Mouse (Mus musculus) embryo, embryonic 10.5 days (tissue): ENCODE data around the gene Spire2.
A peak's percentile ranks its signal among the peaks of the same experiment; 100 is the strongest.
"Not testable (repeated sequence)": the region's sequence is repeated elsewhere in the genome, so short reads cannot be mapped to it uniquely, and the experiment has no call there.

Source experiments
- DNase-seq: peaks from one replicate; pipeline ENCODE4 v3.0.0-alpha.2; 2015; ENCODE audit warnings: low spot score

The Spire2 gene

DNA sequence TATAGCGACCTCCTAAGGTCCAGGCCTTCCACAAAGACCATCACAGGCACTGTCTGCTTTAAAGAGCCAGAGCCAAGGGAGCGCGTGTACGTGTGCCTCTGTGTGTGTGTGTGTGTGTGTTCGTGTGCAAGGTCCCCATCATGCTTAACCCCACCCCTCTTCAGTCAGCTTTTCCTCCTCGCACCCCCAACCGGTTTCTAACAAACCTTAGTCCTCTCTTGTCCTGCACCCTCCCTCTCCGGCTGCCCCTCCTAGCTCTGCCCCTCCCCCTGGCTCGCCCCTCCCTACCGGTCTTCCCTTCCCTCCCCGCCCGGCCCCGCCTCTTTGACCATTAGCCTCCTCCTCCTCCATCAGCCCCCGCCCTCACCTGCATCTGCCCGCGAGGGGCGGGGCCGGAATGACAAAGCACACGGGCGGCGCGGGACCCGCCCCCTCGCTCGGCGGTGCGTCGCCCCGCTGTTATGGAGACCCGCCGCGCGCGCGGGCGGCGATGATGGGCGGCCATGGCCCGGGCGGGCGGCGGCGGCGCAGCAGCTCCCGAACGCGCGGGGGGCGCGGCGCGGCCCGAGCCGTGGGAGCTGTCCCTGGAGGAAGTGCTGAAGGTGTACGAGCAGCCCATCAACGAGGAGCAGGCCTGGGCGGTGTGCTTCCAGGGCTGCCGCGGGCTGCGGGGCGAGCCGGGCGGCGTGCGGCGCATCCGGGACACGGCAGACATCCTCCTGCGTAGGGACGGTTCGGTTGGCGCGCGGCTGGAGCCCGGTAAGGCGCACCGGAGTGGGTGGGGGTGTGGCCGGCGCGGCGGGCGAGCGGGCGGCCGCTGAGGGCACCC lies at the start of gene Spire2:
Gene Spire2, plus strand, starts transcription at position 452 of the 829 bp plus-strand sequence.
- DNase-seq: peak; percentile 94

DNA sequence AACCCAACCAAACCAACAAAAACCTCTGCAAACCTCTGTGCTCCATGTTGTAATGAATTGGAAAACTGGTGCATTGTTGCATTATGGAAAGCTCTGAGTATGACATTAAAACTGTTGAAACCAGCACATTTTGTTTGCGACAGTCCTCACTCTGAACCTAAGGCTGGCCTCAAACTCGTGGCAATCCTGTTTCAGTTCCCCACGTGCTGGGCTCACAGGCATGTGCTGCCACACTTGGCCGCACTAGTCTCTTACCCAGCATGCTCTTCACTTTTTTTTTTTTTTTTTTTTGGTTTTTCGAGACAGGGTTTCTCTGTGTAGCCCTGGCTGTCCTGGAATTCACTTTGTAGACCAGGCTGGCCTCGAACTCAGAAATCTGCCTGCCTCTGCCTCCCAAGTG lies 49.5 kb upstream of the Spire2 start:
- DNase-seq: not testable (repeated sequence)

DNA sequence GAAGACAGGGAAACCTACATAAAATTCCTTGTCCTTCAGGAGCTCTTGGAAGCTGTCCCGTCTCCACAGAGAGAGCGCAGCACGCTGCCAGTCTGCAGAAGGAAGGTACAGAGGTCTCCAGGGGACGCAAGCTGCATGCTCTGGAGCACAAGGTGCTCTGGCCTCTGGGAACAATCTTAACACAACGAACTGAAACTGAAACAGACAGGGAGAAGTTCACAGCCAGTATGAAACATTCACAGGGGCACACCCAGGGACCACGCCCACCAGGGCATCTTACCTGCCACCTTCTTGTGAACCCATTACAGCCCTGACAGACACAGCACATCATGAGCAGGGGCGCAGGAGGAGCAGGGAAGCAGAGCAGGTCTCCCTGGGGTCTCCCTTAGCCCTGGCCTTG lies 48.5 kb upstream of the Spire2 start:
- no peak for DNase-seq

DNA sequence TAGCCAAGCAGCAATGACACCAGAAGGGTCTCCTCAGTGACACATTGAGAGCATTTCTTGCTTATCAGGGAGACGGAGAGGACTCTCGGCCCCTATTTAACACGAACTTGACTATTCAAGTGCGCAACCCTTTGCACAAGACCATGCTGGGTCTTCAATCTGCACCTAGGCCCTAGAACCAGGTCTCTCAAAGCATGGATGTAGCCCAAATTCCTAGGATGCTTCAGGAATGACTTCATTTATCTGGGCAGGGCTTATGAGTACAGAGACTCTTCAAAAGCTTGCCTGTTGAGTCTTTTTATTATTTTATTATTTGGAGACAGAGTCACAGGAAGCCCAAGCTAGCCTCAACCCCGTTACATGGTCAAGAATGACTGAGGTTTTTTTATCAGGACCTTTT lies 48.0 kb upstream of the Spire2 start:
- no peak for DNase-seq

DNA sequence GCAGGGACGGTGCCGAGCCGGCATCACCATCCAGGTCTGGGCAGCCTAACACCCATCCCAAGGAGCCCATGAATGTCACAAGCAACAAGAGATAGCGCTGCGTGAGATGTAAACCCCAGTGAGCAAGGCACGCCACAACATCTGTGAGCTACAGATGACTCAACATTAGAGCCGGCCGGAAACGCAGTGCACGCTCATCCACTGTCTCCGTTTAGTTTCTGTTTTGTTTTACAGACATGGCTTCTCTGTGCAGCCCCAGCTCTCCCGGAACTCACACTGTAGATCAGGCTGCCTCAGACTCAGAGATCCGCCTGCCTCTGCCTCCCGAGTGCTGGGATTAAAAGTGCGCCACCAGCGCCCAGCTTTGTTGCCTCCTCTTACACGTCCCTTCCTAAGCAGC lies 45.2 kb upstream of the Spire2 start:
- no peak for DNase-seq

DNA sequence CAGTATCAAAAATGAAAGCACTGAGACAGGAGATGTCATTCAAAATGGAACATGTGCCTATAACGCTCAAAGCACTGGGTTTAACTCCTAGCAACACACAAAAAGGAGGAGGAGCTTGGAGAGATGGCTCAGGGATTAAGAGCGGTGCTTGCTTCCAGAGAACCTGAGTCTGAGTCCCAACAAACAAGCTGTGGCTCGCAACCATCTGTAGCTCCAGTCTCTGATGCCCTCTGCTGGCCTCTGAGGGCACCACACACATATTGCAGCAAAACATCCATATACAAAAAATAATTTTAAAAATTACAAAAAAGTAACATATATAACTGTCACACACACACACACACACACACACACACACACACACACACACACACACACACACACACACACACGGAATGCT lies 42.3 kb upstream of the Spire2 start:
- DNase-seq: peak; percentile 36

DNA sequence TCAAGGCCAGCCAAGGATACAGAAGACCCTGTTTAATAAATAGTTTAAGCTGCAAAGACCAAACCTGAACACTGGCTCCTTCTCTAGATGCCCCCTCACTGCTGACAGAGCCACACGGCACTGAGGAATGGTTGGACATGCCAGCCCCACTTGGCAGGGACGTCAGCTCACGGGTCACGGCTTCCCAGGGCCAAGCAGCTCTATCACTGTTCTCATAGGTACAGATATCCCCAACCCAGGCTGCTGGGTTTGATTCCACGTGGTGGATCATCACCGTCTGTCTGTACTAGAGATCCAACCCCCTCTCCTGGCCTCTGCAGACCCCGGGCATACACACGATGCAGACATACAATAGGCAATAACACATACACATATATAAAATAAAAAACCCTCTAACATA lies 41.8 kb upstream of the Spire2 start:
- DNase-seq: no peak

DNA sequence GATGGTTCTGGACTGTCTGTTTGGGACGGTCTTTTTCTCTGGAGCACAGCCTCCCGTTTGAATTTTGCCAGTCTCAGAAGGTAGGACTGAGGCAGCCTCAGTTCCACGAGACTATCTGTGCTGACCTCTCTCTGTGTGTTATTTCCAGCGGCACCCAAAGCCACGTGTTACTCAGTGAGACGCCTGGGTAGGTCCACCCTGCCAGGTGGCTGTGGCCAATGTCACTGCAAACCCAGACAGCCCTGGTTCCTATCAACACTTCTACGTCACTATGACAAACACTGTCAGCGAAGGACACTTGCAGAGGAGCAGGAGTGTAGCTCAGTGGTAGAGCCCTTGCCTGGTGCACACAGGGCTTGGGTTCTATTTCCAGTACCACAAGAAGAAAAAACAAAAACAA lies 40.8 kb upstream of the Spire2 start:
- DNase-seq: no peak

DNA sequence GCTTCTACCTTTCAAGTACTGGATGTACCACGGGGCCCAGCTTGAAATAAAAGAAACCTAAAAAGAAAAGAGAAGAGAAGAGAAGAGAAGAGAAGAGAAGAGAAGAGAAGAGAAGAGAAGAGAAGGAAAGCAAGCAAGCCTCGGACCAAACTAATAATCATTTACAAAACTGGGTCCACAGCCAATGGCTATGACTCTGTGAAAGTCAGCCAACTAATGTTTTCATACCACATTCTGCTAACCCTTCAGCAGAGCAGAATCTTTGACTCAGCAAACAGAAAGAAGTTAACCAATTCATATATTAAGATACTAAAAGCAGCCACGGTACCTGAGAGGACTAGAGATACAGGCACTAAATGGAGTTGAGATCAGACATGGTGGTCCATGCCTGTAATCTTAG lies 40.2 kb upstream of the Spire2 start:
- DNase-seq: no peak

DNA sequence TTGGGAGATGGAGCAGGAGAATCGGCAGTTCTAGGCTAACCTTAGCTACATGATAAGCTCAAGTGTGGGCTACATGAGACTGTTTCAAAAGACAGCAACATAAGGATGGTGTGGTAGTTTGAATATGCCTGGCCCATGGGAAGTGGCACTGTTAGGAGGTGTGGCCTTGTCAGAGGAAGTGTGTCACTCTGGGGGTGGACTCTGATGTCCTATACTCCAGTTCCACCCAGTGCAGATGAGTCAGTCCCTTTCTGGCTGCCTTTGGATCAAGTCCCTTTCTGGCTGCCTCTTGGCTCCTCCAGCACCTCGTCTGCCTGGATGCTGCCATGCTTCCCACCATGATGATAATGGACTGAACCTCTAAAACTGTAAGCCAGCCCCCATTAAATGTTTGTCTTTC lies 39.7 kb upstream of the Spire2 start:
- no peak for DNase-seq

DNA sequence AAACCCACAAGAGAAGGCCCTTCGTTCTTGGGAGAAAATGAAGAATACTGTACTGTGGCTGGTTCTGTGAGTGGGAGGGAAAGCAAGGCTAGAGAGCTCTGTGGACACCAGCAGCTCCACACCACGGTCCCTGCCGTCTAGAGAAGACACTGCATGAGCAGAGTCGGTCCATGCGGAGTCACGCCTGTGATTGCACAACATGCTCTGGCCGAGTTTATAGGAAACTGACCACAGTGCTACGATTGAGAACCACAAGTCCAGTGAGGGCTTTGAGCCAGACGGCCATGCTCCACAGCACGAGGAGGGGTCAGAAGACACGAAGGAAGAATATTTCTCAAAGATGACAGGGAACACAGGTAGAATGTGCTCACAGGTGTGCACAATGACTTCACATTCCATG lies 34.2 kb upstream of the Spire2 start:
- DNase-seq: no peak

DNA sequence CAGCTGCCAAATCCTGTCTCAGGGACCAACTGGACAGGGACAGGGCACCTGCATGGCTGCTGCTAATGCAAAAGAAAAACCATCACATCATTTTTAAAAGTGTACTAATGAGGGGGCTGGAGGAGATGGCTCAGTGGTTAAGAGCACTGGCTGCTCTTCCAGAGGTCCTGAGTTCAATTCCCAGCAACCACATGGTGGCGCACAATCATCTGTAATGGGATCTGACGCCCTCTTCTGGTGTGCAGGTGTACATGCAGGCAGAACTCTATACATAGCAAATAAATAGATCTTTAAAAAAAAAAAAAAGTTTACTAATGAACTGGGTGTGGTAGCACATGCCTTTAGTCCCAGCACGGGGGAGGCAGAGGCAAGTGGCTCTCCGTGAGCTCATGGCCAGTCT lies 23.8 kb upstream of the Spire2 start:
- no peak for DNase-seq

DNA sequence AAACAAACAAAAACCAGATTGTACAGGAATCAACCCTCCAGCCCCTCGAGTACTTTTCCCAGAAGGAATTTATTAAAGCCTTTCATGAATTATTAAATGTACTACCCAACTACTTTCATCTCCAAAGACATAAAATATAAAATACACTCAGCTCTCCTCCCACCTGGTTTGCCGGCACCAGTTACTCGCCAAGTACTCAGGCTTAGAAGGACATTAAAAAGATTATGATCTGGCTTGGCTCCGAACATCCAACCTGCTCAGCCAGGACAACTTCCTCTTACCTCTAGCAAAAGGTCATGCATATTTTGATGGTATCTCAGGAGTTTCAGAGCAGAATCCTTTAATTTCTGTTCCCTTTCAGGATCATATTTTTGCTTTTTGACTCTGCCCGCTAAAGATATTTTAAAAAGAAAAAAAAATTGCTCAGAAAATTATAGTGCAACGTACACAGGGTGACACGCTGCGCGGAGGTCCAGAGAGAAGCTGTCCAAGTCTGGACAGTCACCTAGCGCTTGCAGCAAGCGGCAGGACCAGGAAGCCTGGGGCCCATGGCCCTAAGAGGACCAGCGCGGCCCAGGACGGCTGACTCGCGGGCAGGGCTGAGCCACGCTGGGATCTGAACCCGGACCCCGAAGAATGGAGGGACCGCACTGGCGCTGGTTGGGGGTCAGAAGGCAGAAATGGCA lies 14.6 kb upstream of the Spire2 start:
- no peak for DNase-seq

DNA sequence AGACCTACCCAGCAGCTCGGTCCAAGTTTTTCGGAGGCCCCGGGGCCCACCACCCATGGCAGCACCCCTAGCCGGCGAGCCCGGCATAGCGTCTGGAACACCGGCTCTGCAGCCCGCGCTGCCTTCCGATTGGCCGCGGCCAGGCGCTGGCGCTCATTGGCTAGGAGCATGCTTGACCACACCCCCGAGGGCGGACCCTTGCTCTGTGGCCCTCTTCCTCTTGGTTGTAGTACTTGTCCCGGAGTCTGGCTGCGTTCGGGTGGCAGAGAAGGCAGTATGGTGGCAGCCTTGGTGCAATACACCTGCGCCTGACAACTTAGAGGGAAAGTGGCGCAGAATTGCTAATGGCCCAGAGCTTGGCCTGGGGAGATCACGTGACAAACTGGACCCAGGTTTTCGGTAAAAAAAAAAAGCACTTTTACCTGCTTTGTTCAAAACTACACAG lies 14.0 kb upstream of the Spire2 start, which contains the start of gene Fanca:
Gene Fanca, minus strand, starts transcription at position 110 of the 445 bp plus-strand sequence.
- DNase-seq: peak; percentile 97

DNA sequence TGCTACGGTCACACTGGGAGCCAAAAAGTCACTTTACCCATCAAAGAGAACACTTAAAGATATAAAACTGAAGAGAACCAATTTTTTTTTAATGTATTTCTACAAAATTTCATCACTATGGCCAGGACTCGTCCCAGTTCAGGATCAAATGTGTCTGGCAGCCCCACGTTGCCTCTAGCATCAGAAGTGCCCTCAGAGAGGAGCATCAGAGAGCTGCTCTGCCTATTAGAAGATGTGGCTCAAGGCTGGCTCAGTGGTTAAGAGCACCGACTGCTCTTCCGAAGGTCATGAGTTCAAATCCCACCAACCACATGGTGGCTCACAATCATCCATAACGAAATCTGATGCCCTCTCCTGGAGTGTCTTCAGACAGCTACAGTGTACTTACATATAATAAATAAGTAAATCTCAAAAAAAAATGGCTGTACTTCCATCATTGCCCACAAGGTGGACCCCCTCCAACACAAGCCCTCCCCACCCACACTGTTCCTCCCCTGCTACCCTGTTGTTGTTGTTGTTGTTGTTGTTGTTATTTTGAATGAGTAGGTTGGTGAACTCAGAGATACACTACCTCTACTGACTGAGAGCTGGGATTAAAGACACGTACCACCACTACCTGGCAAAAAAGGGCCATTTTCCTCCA lies 12.9 kb upstream of the Spire2 start:
- DNase-seq: peak; percentile 80

DNA sequence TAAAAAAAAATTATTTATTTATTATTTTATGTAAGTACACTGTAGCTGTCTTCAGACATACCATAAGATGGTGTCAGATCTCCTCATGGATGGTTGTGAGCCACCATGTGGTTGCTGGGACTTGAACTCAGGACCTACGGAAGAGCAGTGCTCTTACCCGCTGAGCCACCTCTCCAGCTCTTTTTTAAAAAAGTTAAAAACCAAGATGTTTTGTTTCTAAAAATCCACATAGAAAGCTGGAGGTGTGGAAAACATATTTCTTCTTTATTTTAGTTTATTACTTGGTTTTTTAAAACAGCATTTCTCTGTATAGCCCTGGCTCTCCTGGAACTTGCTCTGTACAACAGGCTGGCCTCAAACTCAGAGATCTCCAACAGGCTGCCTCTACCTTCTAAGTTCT lies 4.0 kb upstream of the Spire2 start:
- no peak for DNase-seq

DNA sequence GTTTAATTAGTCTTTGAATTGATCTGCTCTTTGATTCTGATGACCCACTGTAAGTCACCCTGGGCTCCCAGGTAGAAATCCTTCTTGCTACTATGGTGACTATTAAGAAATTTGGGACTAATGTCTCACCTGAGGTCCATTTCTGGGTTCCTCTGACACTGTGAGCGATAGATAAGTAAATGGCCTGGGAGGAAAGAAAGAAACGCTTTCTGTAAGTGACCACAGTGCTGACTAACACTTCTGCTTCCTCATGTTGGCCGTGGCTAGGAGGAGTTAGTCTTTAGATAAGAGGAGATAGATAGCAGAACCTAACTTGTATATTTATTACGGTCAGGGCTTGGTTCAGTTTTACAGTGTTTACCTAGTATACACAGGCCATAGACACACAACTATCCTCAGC lies 3.2 kb upstream of the Spire2 start:
- DNase-seq: no peak

DNA sequence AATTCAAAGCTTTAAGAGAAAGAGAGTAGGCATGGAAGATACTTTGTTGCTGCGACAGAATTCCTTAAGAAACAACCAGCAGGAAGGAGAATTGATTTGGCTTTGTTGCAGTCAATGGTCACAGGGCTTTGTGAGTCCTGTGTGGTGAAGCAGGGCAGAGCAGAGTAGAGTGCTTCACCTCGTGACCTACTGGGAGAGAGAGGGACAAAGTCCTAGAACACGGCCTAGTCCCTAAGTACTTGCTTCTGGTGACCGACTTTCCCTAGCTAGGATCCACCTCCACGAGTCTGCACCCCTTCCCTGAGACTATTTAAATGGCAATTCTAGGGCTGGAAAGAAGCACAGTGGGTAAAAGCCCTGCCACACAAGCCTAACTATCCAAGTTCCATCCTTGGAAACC lies 2.6 kb upstream of the Spire2 start:
- no peak for DNase-seq

DNA sequence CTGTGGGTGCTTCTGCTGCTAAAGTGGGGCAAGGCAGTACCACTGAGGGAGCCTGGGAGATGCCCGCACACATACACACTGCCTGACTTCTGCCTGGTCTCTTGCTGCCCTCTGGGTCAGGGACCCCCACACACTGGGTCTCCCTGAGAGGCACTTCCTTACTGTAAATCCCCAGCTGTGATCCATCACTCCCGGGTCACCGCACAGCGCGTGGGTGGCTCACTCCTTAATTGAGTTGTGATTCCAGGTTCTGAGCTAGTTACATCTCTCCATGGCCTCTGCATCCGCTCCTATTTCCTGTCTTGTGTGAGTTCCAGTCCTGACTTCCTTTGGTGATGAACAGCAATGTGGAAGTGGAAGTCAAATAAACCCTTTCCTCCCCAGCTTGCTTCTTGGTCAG lies 1.8 kb upstream of the Spire2 start:
- DNase-seq: no peak

DNA sequence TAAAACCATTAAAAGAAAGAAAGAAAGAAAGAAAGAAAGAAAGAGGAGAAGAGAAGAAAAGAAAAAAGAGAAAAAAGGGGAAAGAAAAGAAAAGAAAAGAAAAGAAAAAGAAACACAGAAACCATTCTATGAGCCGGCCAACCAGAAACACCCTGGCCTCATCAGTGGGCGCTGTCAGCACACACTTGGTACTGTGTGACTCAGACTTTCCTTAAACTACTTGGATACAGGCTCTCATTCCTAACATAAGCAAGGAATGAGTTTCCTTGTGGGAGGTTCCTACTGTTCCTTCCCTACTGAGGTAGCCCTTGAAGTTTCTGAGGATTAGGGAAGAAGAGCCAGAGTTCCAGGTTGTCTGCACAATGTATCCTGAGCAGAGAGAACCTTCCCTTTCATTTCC lies 1.2 kb upstream of the Spire2 start:
- no peak for DNase-seq

DNA sequence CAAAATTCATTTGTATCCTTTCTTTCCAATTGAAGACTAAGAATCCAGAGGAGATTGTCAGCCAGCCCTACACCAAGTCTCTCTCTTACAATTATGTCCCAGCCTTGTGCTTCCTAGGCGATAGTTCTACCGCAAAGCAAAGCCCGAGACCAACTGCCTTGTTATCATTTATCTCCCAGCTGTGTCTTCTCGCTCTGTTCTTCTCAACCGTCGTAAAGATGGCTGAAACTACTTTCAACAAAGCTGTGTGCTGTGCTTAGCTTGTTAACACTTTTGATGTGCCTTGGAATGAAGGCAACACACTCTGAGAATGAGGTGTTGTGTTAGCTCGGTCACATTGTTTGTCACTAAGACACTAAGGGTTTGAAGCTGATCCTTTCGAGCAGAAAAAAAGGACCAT lies 703 bp upstream of the Spire2 start:
- no peak for DNase-seq

DNA sequence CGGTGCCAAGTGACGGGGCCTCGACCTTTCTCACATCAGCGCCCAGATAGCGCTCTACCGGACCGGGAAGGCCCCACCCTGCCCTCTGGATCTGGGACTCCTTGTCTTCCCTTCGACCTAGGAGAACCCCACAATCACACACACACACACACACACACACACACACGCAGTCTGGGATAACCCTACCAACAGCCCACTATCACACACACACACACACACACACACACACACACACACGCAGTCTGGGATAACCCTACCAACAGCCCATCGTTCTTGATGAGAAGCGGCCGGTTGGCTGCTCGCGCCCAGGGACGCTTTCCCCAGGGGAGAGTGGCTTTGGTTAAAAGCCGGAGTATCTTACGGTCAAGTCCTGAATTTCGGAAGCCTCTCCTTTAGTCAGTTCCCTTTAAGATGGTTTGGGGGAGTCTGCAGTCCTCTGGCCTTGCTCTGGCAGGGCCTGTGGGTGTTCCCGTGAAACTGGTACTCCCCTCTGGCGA lies 626 bp downstream of the Spire2 start:
- no peak for DNase-seq

DNA sequence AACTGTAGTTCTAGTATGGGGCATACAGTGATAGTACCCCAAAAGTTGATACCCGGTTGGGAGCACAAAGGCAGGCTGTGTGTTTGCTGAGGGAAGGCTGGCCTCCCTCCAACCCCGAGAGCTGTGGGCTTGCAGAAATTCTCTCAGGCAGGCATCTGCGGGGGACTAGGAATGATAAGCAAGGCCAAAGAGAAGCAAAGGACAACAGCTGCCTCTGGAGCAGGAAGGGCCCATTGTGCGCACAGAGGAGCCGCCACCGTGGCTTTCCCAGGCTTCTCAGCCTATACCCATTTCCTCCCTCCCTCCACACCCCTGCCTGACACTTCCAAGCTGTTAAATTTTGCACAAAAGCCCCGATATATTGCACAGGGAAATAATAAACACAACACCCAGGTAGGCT lies 1.4 kb downstream of the Spire2 start:
- DNase-seq: no peak
